Mouse (Mus musculus): ENCODE data around the gene Cenpm. TPM values are rescaled to one million over a fixed set of nuclear protein-coding genes. Genes with fewer than 3 reads are reported as not detected.
"Not testable (repeated sequence)": the region's sequence is repeated elsewhere in the genome, so short reads cannot be mapped to it uniquely, and the experiment has no call there.

The Cenpm gene
- total RNA-seq, 2 experiments from 2014 or later: 2.3 to 11.0 TPM

DNA sequence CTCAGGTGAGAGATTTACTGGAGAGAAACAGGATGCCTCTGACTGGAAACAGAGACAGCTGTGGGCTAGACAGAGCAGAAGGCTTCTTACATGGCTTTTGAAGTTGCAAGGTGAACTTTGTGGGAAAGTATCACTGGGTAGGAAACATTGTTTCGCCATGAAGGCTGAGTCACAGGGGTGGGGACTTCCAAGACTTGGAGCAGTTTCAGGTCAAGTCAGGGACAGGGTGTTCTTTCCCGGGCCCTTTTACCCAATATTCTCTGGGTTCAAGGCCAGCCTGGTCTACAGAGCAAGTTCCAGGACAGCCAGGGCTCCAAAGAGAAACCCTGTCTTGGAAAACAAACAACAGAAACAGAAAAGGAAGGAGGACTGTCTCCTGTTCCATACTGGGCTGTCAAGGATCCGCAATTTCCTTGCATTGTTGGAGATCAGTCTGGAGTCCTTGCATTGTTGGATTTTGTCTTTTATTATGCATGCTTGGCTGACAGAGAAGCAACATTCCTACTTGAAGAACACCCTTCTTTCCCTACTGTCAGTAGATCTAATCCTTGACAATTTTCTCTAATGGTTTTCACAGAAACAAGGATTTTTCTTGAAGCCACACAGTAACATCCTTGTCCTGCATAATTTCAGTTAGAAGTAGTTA is 2.7 kb upstream of the Cenpm start:
- ATAC-seq (replicated peaks; ENCODE audit: low FRiP score, poor library complexity, severe bottlenecking): no peak

DNA sequence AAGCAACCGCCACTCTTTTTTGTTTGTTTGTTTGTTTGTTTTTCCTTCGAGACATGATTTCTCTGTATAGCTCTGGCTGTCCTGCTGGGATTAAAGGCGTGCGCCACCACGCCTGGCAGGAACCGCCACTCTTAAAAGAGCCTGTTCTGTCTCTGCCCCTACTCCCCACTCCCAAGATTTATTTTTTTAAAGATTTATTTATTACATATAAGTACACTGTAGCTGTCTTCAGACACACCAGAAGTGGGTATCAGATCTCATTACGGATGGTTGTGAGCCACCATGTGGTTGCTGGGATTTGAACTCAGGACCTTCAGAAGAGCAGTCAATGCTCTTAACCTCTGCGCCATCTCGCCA is 235 bp upstream of the Cenpm start:
- ATAC-seq (replicated peaks; ENCODE audit: low FRiP score, poor library complexity, severe bottlenecking): not testable (repeated sequence)

DNA sequence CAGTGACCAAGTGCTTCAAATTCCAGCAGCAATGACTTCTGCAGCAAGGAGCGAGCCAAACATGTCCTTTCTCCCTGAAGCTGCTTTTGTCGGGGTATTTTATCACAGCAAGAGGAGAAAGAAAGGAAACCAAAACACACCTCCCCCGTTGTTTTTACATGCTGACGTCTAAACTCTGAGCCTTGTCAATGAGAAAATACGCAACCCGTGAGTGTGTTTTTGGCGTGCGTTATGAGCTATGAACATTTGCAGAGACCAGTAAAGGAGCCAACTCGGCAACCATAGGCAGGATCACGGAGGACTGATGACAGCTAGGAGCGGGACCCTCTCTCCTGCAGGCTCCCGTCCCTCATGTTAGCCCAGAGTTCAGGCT is 820 bp downstream of the Cenpm start:
- no peak for ATAC-seq (replicated peaks; ENCODE audit: low FRiP score, poor library complexity, severe bottlenecking)

DNA sequence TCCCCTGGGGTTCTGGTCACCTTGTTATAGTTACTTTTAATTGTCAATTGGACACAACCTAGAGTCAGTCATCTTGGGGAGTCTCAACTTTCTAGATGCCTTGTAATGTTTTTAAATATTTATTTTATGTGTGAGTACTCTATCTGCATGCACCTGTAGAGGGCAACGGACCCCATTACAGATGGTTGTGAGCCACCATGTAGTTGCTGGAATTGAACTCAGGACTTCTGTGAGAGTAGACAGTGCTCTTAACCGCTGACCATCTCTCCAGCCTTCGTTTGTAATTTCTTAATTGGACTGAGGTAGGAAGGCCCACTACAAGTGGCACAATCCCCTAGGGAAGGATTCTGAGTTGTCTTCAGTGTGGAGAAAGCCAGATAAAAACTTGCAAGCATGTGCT is 1.2 kb downstream of the Cenpm start:
- ATAC-seq (replicated peaks; ENCODE audit: low FRiP score, poor library complexity, severe bottlenecking): 0 out of 2 replicates have a peak, but pooled peaks have one; percentile 5

DNA sequence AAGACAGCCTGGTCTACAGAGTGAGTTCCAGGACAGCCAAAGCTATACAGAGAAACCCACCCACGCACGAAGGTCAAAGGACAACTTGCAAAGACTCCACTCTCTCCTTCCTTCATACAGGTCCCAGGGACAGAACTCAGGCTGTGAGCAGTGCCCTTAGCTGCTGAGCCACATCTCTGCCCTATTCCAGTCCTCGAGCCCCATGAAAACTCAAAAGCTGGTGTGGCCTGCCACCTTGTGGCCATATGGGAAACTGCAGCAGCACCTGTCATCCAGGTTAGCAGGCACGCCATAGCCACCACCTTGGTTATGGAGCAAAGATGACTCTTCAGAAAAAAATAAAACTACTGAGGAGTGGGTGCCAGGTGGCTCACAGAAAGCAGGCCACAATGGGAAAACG is 8.0 kb downstream of the Cenpm start:
- peak; percentile 83 for ATAC-seq (replicated peaks; ENCODE audit: low FRiP score, poor library complexity, severe bottlenecking)

DNA sequence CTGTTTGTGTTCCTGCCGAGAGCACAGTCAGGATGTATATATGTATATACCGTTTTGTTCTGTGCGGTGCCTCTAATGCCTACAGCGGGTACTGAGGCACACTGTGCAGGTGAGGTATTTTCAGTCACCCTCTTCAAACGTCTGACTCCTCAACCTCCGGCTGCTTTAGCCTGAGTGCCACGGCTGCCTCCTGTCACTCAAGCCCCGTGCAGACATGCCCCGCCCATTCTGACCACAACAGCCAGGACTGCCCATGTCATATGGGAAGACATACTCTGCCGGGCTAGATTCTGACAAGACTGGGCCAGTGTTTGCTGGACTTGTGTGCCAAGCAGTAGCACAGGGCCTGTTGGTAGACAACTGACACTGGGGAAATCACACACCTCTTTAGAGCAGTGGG is 8.9 kb downstream of the Cenpm start:
- ATAC-seq (replicated peaks; ENCODE audit: low FRiP score, poor library complexity, severe bottlenecking): no peak

DNA sequence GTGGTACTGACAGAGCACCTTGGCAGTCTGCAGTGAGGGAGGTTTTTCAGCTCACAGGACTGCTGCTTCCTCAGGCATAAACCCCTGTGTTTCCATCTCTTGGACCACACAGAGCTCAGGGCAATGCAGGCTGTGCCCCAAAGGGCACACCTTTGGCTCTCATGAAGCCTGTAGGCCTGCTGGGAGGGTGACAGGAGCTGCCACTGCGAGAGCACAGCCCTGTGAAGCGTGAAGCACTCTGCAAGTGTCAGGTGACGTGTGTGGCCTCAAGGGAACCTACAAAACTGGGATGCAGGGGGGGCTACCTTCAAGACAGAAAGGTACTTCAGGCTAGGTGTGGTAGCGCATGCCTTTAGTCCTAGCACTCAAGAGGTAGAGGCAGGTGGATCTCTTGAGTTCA is 11.9 kb downstream of the Cenpm start:
- ATAC-seq (replicated peaks; ENCODE audit: low FRiP score, poor library complexity, severe bottlenecking): no peak

DNA sequence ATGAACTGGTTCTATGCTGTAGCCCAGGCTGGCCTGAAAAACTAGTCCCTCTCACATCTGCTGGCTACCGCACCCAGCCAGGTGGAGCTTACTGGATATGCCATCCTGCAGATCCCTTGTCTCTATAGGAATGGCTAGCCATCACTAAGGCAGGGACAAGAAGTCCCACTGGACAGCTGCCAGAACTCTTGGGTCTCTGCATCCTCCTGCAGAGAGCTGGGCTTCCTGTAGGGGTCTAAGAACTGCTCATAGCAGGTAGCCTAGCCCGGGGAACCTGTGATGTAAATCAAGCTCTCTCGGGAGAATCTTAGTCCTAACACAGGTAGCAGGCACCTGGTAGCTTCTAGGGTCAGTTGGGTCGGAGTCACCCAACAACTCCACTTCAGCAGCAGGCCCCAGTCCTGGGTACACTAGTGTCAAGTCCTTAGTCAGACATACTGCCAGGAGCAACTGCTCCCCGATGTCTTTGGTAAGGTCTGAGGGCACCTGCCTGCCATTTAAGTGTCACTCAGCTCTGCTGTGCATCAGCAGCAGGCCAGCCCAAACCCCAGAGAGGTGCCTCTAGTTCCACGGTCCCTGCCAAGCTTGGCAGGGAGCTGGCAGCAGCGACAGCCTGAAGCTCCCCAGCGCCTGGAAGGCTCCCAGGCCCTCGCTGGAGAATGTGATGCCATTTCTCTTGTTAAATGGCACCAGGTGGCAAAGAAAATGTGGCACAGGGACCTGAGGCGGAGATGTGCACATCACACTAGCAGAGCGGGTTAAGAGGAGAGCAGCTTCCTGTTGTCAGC is 12.8 kb downstream of the Cenpm start:
- ATAC-seq (replicated peaks; ENCODE audit: low FRiP score, poor library complexity, severe bottlenecking): no peak

DNA sequence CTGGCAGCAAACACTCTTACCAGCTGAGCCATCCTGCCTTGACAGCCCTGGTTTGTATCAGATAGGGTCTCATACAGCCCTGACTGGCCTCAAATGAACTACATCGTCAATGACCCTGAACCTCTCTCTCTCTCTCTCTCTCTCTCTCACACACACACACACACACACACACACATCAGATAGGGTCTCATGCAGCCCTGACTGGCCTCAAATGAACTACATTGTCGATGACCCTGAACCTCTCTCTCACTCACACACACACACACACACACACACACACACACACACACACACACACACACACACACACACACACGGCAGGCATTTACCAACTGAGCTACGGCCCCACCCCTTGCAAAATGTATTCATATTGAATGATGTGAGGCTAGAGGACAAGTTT is 13.4 kb downstream of the Cenpm start:
- ATAC-seq (replicated peaks; ENCODE audit: low FRiP score, poor library complexity, severe bottlenecking): no peak

DNA sequence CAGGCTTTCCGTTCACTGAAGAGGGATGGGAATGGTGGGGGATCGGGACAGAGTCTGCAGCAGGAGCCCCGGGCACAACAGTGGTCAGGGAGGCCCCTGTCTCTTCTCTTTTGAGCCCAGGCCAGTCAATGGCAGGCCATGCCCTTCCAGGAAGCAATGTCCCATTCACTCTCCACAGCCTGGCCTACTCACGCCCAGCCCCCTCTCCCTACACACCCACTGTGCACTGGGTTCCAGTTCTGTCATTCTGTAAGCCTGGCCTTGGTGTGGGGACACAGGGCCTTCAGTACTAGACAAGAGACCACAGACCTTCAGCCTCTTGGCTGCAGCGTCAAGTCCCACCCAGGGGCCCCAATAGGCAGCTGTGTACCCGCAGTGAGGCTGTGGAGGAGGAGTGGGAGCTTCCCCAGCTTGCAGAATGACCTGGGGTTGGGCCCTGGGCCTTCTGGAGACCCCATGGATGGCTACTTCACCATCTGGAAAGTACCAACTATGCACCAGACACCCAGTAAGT is 14.4 kb downstream of the Cenpm start:
- ATAC-seq (replicated peaks; ENCODE audit: low FRiP score, poor library complexity, severe bottlenecking): no peak; the same call in 1 of the 2 replicates

DNA sequence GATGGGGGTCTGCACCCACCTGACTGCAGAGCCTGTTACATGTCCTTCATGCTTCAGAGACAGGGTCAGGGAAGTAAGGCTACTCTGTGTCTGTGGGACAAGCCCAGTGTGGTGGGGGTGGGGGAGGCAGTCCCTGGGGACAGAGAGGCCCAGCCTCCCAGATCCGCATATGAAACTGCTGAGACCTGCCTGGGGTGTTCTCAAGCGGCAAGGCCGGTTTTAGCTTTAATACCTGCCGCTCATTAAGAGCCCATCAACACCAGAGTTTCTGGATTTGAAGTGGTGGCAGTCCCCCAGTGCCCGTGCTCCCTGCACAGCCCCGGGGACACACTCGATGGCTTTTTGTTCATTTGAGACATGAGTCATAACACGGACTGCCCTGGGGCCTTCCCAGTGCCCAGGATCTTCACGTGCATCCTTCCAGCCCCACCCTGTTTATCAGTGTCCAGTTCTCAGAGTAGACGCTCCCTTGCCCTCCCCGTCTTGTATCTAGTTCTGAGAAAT is 15.0 kb downstream of the Cenpm start:
- peak; percentile 81 for ATAC-seq (replicated peaks; ENCODE audit: low FRiP score, poor library complexity, severe bottlenecking)

DNA sequence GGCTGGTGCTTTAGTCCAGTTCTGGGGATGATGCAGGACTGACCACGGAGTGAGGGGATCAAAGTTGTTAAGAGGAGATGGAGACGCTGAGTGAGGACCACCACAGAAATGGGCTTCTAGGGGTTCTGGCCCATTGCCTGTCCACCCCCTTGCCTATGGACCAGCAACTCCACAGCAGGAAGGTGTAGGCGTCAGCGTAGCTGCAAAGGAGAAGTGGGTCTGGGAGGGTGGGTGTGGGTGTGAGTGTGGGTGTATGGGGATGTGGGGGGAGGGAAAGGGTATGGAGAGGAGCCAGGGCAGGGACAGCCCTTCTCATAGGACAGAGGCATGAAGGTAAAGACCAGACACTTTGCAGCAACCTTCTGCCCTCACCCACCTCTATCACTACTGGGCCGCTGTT is 18.8 kb downstream of the Cenpm start:
- ATAC-seq (replicated peaks; ENCODE audit: low FRiP score, poor library complexity, severe bottlenecking): no peak

DNA sequence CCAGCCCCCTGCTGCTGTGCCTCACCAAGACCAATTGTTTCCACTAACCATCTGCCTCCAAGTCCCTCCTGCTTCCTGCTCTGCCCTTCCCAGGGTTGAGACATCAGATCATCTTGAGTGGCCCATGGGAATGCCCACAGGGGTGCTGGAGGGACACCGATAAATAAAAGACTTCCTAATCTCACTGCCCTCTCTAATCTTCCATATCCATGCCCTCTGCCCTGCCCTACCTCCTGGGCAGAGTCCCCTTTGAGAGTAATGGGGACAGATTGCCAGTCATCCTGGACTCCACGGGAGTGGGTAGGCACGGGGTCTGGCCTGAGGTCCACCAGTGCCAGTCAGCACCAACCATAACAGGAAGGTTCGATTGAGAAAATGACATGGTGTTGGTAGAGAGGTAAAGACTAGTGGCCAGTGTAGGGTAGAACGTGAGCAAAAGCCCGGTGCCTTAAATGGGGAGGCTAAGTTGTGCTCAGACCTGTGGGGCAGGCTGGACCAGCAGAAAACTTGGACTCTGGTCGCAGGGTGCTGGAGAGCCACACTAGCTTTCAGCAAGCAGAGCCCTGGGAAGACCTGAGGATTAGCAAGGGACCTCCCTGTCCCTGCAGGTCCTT is 19.8 kb downstream of the Cenpm start:
- peak; percentile 30; the same call in 1 of the 2 replicates for ATAC-seq (replicated peaks; ENCODE audit: low FRiP score, poor library complexity, severe bottlenecking)

DNA sequence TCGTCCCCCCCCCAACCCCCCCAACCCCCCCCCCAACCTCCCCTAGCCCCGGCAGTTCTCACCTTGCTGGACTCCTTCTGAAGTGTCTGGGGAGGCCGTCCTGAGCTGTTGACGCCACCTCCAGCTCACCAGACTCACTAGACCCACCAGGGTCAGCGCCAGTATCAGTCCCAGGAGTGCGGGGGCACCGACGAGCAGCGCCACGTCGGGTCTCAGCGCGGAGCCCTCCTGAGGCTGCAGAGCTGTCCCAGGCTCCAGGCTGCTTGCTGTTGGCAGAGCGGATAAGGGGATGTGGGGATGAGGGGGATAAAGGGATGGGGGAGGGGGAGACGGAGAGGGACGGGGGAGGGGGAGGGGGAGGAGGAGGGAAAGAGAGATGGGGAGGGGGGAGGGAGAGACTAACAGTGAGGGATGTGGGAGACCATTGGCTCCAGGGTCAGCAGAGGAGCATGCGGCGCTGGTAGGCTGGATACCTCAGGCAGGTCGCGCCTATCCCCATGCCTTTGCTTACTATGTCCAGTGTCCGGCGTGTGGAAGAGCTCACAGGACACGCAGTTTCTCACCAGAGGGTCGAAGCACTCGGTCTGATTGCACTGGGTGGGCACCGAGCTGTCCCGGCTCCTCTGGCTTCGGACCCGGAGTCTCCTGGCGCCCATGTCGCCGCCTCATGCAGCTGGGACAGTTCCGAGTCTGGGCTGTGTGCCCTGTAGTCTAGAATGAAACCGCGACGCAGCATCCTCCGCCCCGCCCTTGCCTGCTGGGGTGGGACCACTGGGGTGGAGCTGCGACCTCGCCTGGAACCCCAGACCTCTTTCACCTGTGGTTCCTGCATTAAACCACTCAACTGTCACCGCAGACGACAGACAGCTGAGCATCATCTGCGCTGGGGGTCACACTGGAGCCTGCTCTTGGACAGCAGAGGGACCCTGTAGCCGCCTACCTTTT is 20.6 kb downstream of the Cenpm start, which contains the start of gene Tnfrsf13c:
Tnfrsf13c (minus strand) TSS at position 713 of the 945 bp plus-strand sequence.
- ATAC-seq (replicated peaks; ENCODE audit: low FRiP score, poor library complexity, severe bottlenecking): peak; percentile 83

DNA sequence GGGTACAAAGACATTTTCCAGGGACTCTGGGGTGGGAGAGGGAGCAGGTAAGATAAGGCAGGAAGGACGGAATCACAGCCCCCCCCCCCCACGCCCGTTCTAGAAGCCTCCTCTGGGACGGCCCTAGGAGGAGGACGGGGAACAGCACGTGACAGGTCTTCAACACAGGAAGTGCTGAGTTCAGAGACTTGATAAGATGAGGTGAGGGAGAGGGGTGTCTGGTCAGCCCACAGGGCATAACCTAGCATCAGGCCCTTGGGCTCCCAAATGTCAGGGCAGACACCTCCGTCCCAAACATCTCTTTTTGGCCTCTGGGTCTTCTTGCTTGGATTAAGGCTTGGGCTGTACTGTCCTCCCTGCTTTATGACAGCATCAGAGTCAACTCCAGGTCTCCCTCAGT is 21.3 kb downstream of the Cenpm start:
- no peak for ATAC-seq (replicated peaks; ENCODE audit: low FRiP score, poor library complexity, severe bottlenecking)

DNA sequence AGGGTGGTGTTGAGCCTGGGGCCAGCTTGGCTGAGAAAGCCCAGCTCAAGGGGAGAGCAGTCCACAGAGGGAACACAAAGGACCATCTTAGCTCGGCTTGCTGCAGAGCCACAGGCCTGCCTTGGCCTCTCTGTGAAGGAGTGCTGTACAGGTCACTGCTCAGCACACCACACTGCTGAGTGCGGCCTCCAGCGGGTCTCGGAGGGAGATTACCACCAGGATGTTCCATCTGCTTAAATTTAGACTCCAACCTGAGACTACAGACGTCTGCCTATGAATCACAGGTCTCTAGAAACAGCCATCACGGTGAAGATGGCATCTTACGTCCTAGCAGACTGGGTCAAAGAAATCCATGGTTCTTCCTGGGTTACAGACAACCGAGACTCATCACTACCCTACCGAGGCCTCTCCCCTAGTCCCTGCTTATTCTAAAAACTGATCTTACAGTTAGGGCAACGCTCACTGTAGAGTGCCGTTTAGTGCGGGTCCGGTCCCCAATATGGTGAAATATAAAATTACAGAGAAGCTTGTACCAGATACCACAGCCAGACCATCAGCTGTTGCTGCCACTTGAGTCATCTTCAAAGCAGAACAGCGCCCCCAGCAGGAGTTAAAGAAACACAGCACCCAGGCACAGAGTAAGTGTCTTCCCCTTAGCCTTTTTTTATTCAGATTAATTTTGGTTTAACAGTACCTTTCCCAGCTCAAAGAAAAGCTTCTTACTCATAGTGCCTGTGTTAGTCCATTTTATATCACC is 23.3 kb downstream of the Cenpm start:
- ATAC-seq (replicated peaks; ENCODE audit: low FRiP score, poor library complexity, severe bottlenecking): no peak

DNA sequence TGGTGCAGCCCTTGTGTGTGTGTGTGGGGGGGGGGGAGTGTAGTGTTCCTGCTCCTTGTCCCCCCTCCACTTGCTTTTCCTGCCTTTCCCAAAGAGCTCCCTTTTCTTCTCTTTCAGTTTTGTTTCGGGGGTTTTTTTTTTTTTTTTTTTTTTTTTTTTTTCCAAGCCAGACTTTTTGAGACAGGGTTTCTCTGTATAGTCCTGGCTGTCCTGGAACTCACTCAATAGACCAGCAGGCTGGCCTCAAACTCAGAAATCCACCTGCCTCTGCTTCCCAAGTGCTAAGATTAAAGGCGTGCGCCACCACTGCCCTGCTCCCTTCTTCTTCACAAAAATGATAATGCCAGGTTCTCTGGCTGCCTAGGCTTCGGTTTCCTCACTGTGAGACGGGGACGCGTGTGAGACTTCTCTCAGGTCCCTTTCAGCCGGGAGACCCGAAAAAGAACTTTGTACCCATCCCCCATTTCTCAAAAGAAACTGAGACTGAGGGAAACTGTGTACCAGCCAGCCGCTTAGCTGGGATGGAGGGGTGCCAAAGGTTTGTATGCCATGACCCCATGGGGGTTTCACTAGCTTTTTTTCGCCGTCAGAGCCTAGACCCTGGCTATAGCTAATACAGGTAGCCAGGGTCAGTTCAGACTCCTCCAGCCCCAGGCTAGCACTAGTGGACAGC is 24.4 kb downstream of the Cenpm start:
- no peak for ATAC-seq (replicated peaks; ENCODE audit: low FRiP score, poor library complexity, severe bottlenecking)
